Mouse (Mus musculus): ENCODE data around the gene Ltbp1. TPM values are rescaled to one million over a fixed set of nuclear protein-coding genes. Genes with fewer than 3 reads are reported as not detected.
A peak's percentile ranks its signal among the peaks of the same experiment; 100 is the strongest.

Gene Ltbp1
- polyA plus RNA-seq, 1 experiment from 2014 or later = 28.3 TPM

DNA sequence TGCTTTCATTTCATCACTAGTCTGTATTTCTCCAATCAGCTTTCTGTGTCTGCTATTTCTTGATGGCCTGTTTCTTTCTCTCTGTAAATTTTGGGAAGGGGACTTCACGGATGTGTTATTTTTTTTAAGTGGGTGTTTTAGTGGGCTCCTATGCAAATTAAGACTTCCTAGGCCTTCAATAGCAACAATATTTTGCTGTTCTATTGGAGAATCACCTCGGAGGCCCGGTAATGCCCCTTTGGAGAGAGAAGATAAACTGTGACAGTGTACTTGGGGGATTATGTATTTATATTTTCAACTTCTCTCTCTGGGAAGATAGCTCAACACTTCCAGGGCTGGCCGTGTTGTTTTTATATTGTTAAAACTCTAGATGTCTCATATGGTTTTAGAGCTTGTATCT, 383.0 kb downstream of the Ltbp1 start:
- ATAC-seq (ENCODE audit: borderline replicate concordance, extremely low read depth, low FRiP score, low TSS enrichment) = no peak
- 46% methylated on average over 4 of the region's 4 CpGs for WGBS

DNA sequence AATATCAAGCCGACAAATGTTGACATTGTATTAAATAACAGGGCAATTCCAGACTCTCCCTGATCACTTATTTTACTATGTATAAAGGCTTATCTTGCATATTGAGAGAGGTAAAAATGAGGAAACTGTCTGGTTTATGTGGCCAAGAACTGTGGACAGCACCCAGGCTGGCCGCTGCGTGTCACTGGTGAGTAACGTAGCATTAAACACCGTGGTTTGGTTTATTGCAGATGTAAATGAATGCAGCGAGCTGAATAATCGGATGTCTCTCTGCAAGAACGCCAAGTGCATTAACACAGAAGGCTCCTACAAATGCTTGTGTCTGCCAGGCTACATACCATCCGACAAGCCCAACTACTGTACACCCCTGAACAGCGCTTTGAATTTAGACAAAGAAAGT, 384.8 kb downstream of the Ltbp1 start:
- no peaks in the 10 kb centered on the region for H3K9me3 ChIP-seq
- no peak overlapping the region for H3K4me3 ChIP-seq
- peaks cover 4% of the 10 kb centered on the region; the same call in 1 of the 2 replicates for H3K36me3 ChIP-seq
- no peaks in the 10 kb centered on the region for H3K4me1 ChIP-seq
- H3K9ac ChIP-seq = no peak overlapping the region
- H3K27ac ChIP-seq = no peak overlapping the region
- H3K4me2 ChIP-seq = no peak overlapping the region
- no peak for ATAC-seq (ENCODE audit: borderline replicate concordance, extremely low read depth, low FRiP score, low TSS enrichment)
- no peaks in the 10 kb centered on the region for H3K27me3 ChIP-seq
- WGBS = 91% methylated on average over 10 of the region's 10 CpGs

More for the DNA sequence above, 383.0 kb downstream of the Ltbp1 start:
- no peak overlapping the region for H3K4me3 ChIP-seq
- H3K4me1 ChIP-seq = no peaks in the 10 kb centered on the region
- no peak overlapping the region for H3K27ac ChIP-seq
- H3K4me2 ChIP-seq = no peak overlapping the region
- no peaks in the 10 kb centered on the region for H3K9me3 ChIP-seq
- H3K9ac ChIP-seq = no peak overlapping the region
- H3K36me3 ChIP-seq = peaks cover 4% of the 10 kb centered on the region; the same call in 1 of the 2 replicates
- H3K27me3 ChIP-seq = no peaks in the 10 kb centered on the region

DNA sequence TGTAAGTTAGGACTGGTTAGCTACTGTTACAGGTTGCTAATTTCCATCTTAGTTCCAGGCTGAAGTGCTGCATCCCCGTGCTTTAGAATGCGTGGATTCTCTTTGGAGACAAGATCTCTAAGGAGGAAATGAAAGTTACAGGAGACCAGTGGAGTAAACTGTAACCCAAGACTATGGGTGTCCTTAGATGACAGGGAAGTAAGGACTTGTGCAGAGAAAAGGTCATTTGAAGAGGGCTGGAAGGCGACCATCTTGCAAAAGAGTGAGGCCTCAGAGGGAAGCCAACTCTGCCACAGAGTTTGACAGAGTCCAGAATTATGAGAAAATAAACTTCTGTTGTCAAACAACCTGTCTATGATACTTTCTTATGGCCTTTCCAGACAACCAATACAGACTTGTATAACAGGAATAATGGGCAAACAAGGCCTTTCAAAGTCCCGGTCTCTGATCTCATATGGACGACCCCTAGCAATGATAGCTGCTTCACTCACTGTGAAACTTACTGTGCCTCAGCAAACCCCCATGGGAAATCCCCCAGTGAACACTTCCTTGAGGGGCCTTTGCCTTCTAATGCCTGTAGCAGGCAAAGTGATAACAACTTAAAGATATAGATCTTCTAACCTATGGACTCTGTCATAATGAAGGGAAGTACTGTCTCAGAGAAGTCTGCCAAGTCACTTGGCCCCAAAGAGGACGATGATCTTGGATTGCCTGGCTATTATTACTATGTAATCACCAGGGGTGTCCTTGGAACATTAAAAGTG, 386.2 kb downstream of the Ltbp1 start:
- 80% methylated on average over 6 of the region's 6 CpGs for WGBS
- Histone ChIP-seq H3K4me1 (no peaks in the 10 kb centered on the region), H3K27ac (no peak overlapping the region), H3K27me3 (no peaks in the 10 kb centered on the region), H3K4me2 (no peak overlapping the region), H3K4me3 (no peak overlapping the region), H3K9me3 (no peaks in the 10 kb centered on the region), H3K36me3 (peaks cover 4% of the 10 kb centered on the region; the same call in 1 of the 2 replicates), H3K9ac (no peak overlapping the region)
- no peak for ATAC-seq (ENCODE audit: borderline replicate concordance, extremely low read depth, low FRiP score, low TSS enrichment)

DNA sequence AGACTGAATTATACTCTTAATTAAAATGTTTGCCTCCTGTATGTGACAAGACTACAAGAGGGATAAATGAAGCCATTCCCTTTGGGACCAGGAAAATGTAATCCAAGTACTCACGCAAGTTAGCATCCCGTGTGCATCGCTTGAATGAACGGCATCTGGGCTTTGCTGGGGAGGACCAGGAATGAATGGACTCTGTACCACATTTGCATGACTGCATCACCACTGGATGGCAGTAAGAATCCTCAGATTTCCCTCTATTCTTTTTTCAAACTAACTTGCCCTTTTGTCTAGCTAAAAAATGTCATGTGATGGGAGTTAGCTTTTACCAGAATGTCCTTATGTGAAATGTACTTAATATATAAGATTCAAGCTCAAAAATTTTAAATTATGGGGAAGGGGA, 401.0 kb downstream of the Ltbp1 start:
- ATAC-seq (ENCODE audit: borderline replicate concordance, extremely low read depth, low FRiP score, low TSS enrichment) = no peak
- Histone ChIP-seq H3K4me1 (no peaks in the 10 kb centered on the region), H3K27me3 (no peaks in the 10 kb centered on the region), H3K27ac (no peak overlapping the region), H3K4me2 (no peak overlapping the region), H3K36me3 (no peaks in the 10 kb centered on the region), H3K4me3 (no peak overlapping the region), H3K9ac (no peak overlapping the region), H3K9me3 (no peaks in the 10 kb centered on the region)
- WGBS = 49% methylated on average over 4 of the region's 4 CpGs

DNA sequence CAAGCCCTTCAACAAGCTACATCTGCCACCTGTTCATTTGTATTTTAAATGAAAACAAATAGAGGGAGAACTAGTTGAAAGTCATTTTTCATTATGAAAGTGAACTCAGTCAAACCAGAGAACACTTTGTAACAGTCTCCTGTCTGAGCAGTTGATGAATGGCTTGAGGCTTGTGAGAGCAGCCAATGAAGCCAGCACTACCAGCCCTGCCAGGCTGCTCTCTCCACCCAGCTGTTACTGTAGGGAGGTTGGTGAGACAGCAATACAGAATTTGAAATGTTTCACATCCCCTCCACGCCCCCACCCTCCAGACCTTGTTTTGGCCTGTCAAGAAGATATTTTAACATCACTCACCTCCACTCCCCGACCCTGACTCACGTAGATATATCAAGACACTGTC, 411.5 kb downstream of the Ltbp1 start:
- WGBS = 60% methylated on average over 3 of the region's 3 CpGs
- ATAC-seq (ENCODE audit: borderline replicate concordance, extremely low read depth, low FRiP score, low TSS enrichment) = no peak

DNA sequence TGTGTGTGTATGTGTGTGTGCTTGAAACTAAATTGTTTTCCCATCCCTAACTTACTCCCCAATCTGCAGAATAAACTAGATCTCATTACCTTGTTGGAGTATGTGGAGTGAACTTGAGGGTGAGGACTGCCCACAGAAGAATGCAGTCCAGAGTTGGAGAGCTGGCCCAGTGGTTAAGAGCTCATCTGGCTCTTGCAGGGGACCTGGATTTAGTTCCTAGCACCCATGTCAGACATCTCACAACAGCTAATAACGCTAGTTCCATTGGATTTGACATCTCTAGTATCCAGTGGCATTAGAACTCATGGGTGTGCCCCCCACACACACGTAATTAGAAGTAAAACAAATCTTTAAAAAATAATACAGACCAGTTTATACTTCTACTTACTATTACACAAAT, 428.8 kb downstream of the Ltbp1 start:
- WGBS = 91% methylated on average over 2 of the region's 2 CpGs
- H3K27ac ChIP-seq = no peak overlapping the region
- no peaks in the 10 kb centered on the region for H3K36me3 ChIP-seq
- H3K4me1 ChIP-seq = no peaks in the 10 kb centered on the region
- no peak overlapping the region for H3K4me3 ChIP-seq
- no peak overlapping the region for H3K4me2 ChIP-seq
- ATAC-seq (ENCODE audit: borderline replicate concordance, extremely low read depth, low FRiP score, low TSS enrichment) = no peak
- no peak overlapping the region for H3K9ac ChIP-seq
- H3K27me3 ChIP-seq = no peaks in the 10 kb centered on the region
- H3K9me3 ChIP-seq = no peaks in the 10 kb centered on the region

More for the DNA sequence above, 411.5 kb downstream of the Ltbp1 start:
- no peak overlapping the region for H3K4me3 ChIP-seq
- H3K4me2 ChIP-seq = no peak overlapping the region
- no peaks in the 10 kb centered on the region for H3K9me3 ChIP-seq
- no peaks in the 10 kb centered on the region for H3K36me3 ChIP-seq
- H3K4me1 ChIP-seq = no peaks in the 10 kb centered on the region
- H3K27ac ChIP-seq = no peak overlapping the region
- no peaks in the 10 kb centered on the region for H3K27me3 ChIP-seq
- H3K9ac ChIP-seq = no peak overlapping the region

DNA sequence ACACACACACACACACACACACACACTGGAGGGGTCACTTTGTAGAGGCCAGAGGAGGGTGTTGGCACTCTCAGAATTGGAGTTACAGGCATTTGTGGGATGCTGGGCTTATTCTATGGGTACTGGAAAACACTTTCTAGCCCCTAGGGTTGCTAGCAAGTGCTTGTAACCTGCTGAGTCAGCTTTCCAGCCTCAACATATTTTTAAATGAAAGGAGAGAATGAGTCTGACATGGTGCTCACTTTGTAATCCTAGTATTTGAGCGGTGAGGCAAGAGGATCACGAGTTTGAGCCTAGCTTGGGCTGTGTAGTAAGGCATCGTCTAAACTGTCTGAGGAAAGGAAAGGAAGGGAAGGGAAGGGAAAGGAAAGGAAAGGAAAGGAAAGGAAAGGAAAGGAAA, 429.5 kb downstream of the Ltbp1 start:
- no peak overlapping the region for H3K4me3 ChIP-seq
- H3K4me1 ChIP-seq = no peaks in the 10 kb centered on the region
- H3K27ac ChIP-seq = no peak overlapping the region
- H3K36me3 ChIP-seq = no peaks in the 10 kb centered on the region
- no peaks in the 10 kb centered on the region for H3K27me3 ChIP-seq
- H3K9me3 ChIP-seq = no peaks in the 10 kb centered on the region
- no peak for ATAC-seq (ENCODE audit: borderline replicate concordance, extremely low read depth, low FRiP score, low TSS enrichment)
- 62% methylated on average over 3 of the region's 3 CpGs for WGBS
- no peak overlapping the region; the same call in 1 of the 2 replicates for H3K4me2 ChIP-seq
- H3K9ac ChIP-seq = no peak overlapping the region

DNA sequence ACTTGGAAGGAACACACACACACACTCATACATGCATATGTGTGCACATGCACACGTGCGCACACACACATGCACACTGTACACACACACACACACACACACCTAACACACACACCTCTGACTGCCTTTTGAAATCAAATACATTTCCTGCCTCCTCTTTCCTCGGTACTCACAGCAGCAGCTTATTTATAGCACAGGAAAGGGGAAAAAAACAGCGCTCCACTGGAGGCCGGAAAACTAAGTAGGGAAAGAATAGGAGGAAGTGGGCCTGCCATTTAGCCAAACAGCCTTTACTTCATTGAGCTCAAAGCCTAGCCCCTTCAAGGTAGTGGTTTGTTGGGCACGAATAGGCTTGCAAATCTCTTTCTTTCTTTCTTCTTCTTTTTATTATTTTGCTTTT, 430.2 kb downstream of the Ltbp1 start, which contains the start of gene Rasgrp3:
Rasgrp3 (plus strand) TSS at position 298 of the 400 bp plus-strand sequence.
- peak within 1 kb of the TSS; percentile 81 for H3K27ac ChIP-seq
- ATAC-seq (ENCODE audit: borderline replicate concordance, extremely low read depth, low FRiP score, low TSS enrichment) = no peak
- no peaks in the 10 kb centered on the region for H3K27me3 ChIP-seq
- no peaks in the 10 kb centered on the region for H3K9me3 ChIP-seq
- H3K4me3 ChIP-seq = peak within 1 kb of the TSS; percentile 34
- peak within 1 kb of the TSS; percentile 19; the same call in 1 of the 2 replicates for H3K4me2 ChIP-seq
- 51% methylated on average over 6 of the region's 6 CpGs for WGBS
- 0 out of 2 replicates have a peak within 1 kb of the TSS, but pooled peaks have one; percentile 25 for H3K9ac ChIP-seq
- H3K4me1 ChIP-seq = no peaks in the 10 kb centered on the region
- H3K36me3 ChIP-seq = no peaks in the 10 kb centered on the region

DNA sequence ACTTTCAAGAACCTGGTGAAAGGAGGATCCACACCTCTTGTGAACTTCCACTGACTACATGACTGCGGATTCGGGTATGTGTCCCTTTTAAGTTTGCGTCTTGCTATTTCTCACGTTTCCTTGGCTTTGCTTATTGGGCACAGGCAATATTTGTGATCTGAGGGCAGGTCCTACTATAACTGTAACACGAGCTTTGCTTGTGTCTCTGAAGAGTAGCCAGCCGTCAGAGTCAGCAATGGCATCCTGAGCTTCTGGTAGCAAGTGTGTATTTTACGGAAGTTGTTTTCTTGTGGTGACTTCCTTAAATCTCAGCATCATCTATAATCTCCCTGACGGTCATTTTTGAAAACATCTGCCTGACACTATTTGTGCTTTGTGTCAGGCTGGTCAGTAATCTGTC, 430.7 kb downstream of the Ltbp1 start:
- no peaks in the 10 kb centered on the region for H3K9me3 ChIP-seq
- H3K4me2 ChIP-seq = no peak overlapping the region
- peak overlapping the region; percentile 34 for H3K4me3 ChIP-seq
- 0 out of 2 replicates have a peak overlapping the region, but pooled peaks have one; percentile 25 for H3K9ac ChIP-seq
- no peaks in the 10 kb centered on the region for H3K27me3 ChIP-seq
- no peak for ATAC-seq (ENCODE audit: borderline replicate concordance, extremely low read depth, low FRiP score, low TSS enrichment)
- WGBS = 54% methylated on average over 8 of the region's 8 CpGs
- H3K36me3 ChIP-seq = no peaks in the 10 kb centered on the region
- no peaks in the 10 kb centered on the region for H3K4me1 ChIP-seq
- peak overlapping the region; percentile 81 for H3K27ac ChIP-seq

DNA sequence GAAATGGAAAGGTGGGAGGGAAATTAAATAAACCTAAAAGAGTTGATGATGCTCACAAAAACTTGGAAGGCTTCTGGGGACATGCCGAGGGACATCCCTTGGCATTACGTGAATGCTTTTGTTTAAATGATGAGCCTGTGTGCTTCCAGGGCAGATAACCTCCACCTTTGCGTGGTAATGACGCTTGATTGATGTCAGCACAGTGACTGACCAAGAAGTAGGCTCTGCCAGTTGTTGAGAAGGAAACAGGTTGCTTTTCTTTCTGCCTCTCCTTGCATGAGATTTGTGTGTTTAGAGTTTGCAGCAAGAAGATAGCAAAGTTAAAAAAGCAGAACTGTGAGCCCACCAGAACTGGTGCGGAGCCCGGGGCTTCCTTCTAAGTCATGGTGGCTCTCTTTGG, 431.5 kb downstream of the Ltbp1 start:
- no peak for ATAC-seq (ENCODE audit: borderline replicate concordance, extremely low read depth, low FRiP score, low TSS enrichment)
- Histone ChIP-seq H3K36me3 (no peaks in the 10 kb centered on the region), H3K9ac (no peak overlapping the region), H3K4me3 (peak overlapping the region; percentile 34), H3K9me3 (no peaks in the 10 kb centered on the region), H3K4me2 (peak overlapping the region; percentile 12; the same call in 1 of the 2 replicates), H3K27ac (0 out of 2 replicates have a peak overlapping the region, but pooled peaks have one; percentile 25), H3K4me1 (no peaks in the 10 kb centered on the region), H3K27me3 (no peaks in the 10 kb centered on the region)
- 48% methylated on average over 6 of the region's 6 CpGs for WGBS

DNA sequence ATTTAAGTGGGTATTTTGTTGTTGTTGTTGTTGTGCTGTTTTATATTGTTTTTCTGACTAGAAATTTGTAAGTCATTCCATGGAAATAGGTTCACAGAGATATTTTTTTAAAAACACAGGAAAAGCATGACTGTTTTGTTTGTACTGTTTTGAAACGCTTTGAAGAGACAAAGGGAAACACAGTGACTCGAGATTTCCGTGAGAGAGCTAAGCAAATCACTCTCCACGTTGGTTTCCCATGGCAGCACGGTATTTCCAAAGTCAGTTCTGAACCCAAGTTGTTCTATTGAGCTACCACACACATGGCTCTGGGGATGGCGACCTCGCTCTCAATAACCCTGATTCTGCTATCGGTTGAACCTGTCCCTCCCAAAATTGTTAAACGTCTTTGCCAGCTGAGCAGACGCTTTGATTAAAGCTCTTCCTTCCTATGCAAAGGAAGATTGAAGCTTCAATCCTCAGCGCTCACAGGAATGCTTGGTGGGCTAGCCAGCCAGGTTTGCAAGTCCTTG, 431.9 kb downstream of the Ltbp1 start:
- Histone ChIP-seq H3K4me1 (no peaks in the 10 kb centered on the region), H3K4me3 (peak overlapping the region; percentile 34), H3K9me3 (no peaks in the 10 kb centered on the region), H3K4me2 (peak overlapping the region; percentile 30), H3K27me3 (no peaks in the 10 kb centered on the region), H3K36me3 (no peaks in the 10 kb centered on the region), H3K9ac (no peak overlapping the region), H3K27ac (no peak overlapping the region)
- 52% methylated on average over 11 of the region's 11 CpGs for WGBS
- no peak for ATAC-seq (ENCODE audit: borderline replicate concordance, extremely low read depth, low FRiP score, low TSS enrichment)

DNA sequence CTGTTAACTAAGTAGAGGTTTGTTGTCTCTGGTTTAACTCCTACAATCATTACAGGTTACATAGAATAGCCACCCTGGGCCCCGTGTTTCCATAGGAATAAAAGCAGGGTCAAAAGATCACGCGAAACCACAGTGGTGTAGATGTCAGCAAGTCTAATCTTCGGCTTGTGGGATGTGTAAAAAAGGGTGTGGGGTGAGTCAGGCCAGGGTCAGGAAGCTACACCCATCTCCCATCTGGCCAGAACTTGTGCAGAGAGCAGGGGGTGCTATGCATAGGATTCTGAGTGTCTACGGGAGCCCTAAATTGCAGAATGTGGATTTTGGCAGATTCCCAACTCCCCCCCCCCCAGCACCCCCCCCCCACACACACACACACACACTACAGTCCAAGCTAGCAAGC, 432.8 kb downstream of the Ltbp1 start:
- peak overlapping the region; percentile 30; the same call in 1 of the 2 replicates for H3K4me2 ChIP-seq
- 0 out of 2 replicates have a peak overlapping the region, but pooled peaks have one; percentile 9 for H3K4me3 ChIP-seq
- ATAC-seq (ENCODE audit: borderline replicate concordance, extremely low read depth, low FRiP score, low TSS enrichment) = no peak
- no peak overlapping the region for H3K9ac ChIP-seq
- H3K4me1 ChIP-seq = no peaks in the 10 kb centered on the region
- 37% methylated on average over 5 of the region's 5 CpGs for WGBS
- H3K9me3 ChIP-seq = no peaks in the 10 kb centered on the region
- no peaks in the 10 kb centered on the region for H3K27me3 ChIP-seq
- no peak overlapping the region for H3K27ac ChIP-seq
- H3K36me3 ChIP-seq = no peaks in the 10 kb centered on the region

All from lung, embryonic 15.5 days (tissue).